Mouse (Mus musculus): ENCODE measurements around the gene Pold4. TPM values are rescaled to one million over a fixed set of nuclear protein-coding genes. Genes with fewer than 3 reads are reported as not detected.

Gene Pold4
- polyA plus RNA-seq, 1 experiment from 2014 or later: 28.2 TPM

GRCm38 (mm10) chr19:4214071-4214770 lies 17.5 kb upstream of the Pold4 start, which contains the start of the genes Clcf1 and AC109138.7:
Gene Clcf1, plus strand, starts transcription at chr19:4214238.
Gene AC109138.7, plus strand, starts transcription at chr19:4214357.
- Histone ChIP-seq H3K4me2 (replicated peaks; ENCODE audit: low read depth, low read length) (peak within 1 kb of the TSS; percentile 93), H3K27me3 (ENCODE audit: control insufficient read depth, insufficient read depth, low read length) (no peaks in the 10 kb centered on the region), H3K9ac (ENCODE audit: low read depth, low read length) (peak within 1 kb of the TSS; percentile 90), H3K9me3 (ENCODE audit: control insufficient read depth, low read length) (no peaks in the 10 kb centered on the region), H3K36me3 (ENCODE audit: control insufficient read depth, insufficient read depth, low read length) (no peaks in the 10 kb centered on the region), H3K4me3 (ENCODE audit: low read length) (peak within 1 kb of the TSS; percentile 84), H3K27ac (ENCODE audit: low read depth, low read length) (peak within 1 kb of the TSS; percentile 97), H3K4me1 (ENCODE audit: control insufficient read depth, insufficient read depth, low read length) (peaks cover 49% of the 10 kb centered on the region)
- under 1% methylated on average over 49 of the region's 49 CpGs for WGBS
- peak; percentile 58 for ATAC-seq (ENCODE audit: low FRiP score, low TSS enrichment)

DNA sequence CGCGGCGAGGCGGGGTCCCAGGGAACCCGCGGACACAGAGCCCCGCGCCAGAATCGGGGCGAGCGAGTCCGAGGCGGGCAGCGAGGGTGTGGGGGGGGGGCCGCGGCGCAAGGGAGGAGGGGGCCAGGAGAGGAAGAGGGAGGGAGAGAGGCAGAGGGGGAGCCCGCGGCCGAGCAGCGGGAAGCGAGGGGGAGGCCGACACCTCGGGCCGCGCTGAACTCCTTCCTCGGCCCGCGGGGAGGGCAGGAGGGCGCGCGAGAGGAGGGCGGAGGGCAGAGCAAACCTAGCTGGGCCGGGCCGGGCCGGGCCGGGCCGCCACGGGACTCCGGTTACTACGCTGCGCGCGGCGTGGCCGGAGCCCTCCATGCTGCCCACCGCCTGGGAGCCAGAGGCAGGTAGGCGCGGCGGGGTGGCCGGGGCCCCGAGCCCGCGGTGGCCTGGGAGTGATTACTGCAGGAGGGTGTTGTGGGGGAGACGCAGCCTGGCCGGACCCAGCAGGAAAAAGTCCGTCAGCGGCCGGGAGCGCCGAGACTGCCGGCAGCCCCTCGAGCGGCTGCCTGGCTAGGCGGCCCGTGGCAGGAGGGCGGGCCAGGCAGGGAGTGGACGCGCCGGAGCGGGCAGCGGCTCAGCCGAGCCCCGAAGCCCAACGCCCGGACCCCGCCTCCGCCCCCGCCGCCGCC lies 16.8 kb upstream of the Pold4 start:
- Histone ChIP-seq H3K4me1 (ENCODE audit: control insufficient read depth, insufficient read depth, low read length) (peaks cover 49% of the 10 kb centered on the region), H3K9me3 (ENCODE audit: control insufficient read depth, low read length) (no peaks in the 10 kb centered on the region), H3K27ac (ENCODE audit: low read depth, low read length) (peak overlapping the region; percentile 97), H3K4me2 (replicated peaks; ENCODE audit: low read depth, low read length) (peak overlapping the region; percentile 93), H3K9ac (ENCODE audit: low read depth, low read length) (peak overlapping the region; percentile 90), H3K36me3 (ENCODE audit: control insufficient read depth, insufficient read depth, low read length) (no peaks in the 10 kb centered on the region), H3K27me3 (ENCODE audit: control insufficient read depth, insufficient read depth, low read length) (no peaks in the 10 kb centered on the region), H3K4me3 (ENCODE audit: low read length) (peak overlapping the region; percentile 84)
- ATAC-seq (ENCODE audit: low FRiP score, low TSS enrichment): peak; percentile 47
- under 1% methylated on average over 49 of the region's 81 CpGs for WGBS

GRCm38 (mm10) chr19:4215451-4215840 lies 16.3 kb upstream of the Pold4 start:
- ATAC-seq (ENCODE audit: low FRiP score, low TSS enrichment): no peak
- 7% methylated on average over 16 of the region's 21 CpGs for WGBS
- H3K4me1 ChIP-seq (ENCODE audit: control insufficient read depth, insufficient read depth, low read length): peaks cover 52% of the 10 kb centered on the region
- no peaks in the 10 kb centered on the region for H3K27me3 ChIP-seq (ENCODE audit: control insufficient read depth, insufficient read depth, low read length)
- peak overlapping the region; percentile 90 for H3K9ac ChIP-seq (ENCODE audit: low read depth, low read length)
- H3K27ac ChIP-seq (ENCODE audit: low read depth, low read length): peak overlapping the region; percentile 97; the same call in 1 of the 2 replicates
- no peaks in the 10 kb centered on the region for H3K36me3 ChIP-seq (ENCODE audit: control insufficient read depth, insufficient read depth, low read length)
- peak overlapping the region; percentile 84 for H3K4me3 ChIP-seq (ENCODE audit: low read length)
- H3K4me2 ChIP-seq (replicated peaks; ENCODE audit: low read depth, low read length): peak overlapping the region; percentile 93
- no peaks in the 10 kb centered on the region for H3K9me3 ChIP-seq (ENCODE audit: control insufficient read depth, low read length)

- no peaks in the 10 kb centered on the region for H3K27me3 ChIP-seq (ENCODE audit: control insufficient read depth, insufficient read depth, low read length)
These were observed 15.5 kb upstream of the Pold4 start for GRCm38 (mm10) chr19:4216041-4216685.

GRCm38 (mm10) chr19:4217140-4217539 lies 14.6 kb upstream of the Pold4 start:
- Histone ChIP-seq H3K4me3 (ENCODE audit: low read length) (peak overlapping the region; percentile 84; the same call in 1 of the 2 replicates), H3K4me1 (ENCODE audit: control insufficient read depth, insufficient read depth, low read length) (peaks cover 68% of the 10 kb centered on the region), H3K36me3 (ENCODE audit: control insufficient read depth, insufficient read depth, low read length) (peaks cover under 1% of the 10 kb centered on the region; the same call in 1 of the 2 replicates), H3K9me3 (ENCODE audit: control insufficient read depth, low read length) (no peaks in the 10 kb centered on the region), H3K27me3 (ENCODE audit: control insufficient read depth, insufficient read depth, low read length) (no peaks in the 10 kb centered on the region), H3K4me2 (replicated peaks; ENCODE audit: low read depth, low read length) (0 out of 2 replicates have a peak overlapping the region, but pooled peaks have one; percentile 11), H3K9ac (ENCODE audit: low read depth, low read length) (no peak overlapping the region), H3K27ac (ENCODE audit: low read depth, low read length) (no peak overlapping the region)
- no peak for ATAC-seq (ENCODE audit: low FRiP score, low TSS enrichment)
- WGBS: 12% methylated on average over 5 of the region's 5 CpGs

More at GRCm38 (mm10) chr19:4216041-4216685, 15.5 kb upstream of the Pold4 start:
- Histone ChIP-seq H3K27ac (ENCODE audit: low read depth, low read length) (peak overlapping the region; percentile 38; the same call in 1 of the 2 replicates), H3K4me2 (replicated peaks; ENCODE audit: low read depth, low read length) (peak overlapping the region; percentile 93), H3K9ac (ENCODE audit: low read depth, low read length) (peak overlapping the region; percentile 20; the same call in 1 of the 2 replicates), H3K4me3 (ENCODE audit: low read length) (peak overlapping the region; percentile 84), H3K36me3 (ENCODE audit: control insufficient read depth, insufficient read depth, low read length) (no peaks in the 10 kb centered on the region), H3K9me3 (ENCODE audit: control insufficient read depth, low read length) (no peaks in the 10 kb centered on the region), H3K4me1 (ENCODE audit: control insufficient read depth, insufficient read depth, low read length) (peaks cover 60% of the 10 kb centered on the region)
- 18% methylated on average over 14 of the region's 14 CpGs for WGBS
- no peak for ATAC-seq (ENCODE audit: low FRiP score, low TSS enrichment)

- Histone ChIP-seq H3K4me3 (ENCODE audit: low read length) (no peak overlapping the region), H3K4me1 (ENCODE audit: control insufficient read depth, insufficient read depth, low read length) (peaks cover 67% of the 10 kb centered on the region), H3K36me3 (ENCODE audit: control insufficient read depth, insufficient read depth, low read length) (peaks cover 5% of the 10 kb centered on the region; the same call in 1 of the 2 replicates), H3K9me3 (ENCODE audit: control insufficient read depth, low read length) (no peaks in the 10 kb centered on the region), H3K9ac (ENCODE audit: low read depth, low read length) (no peak overlapping the region), H3K27ac (ENCODE audit: low read depth, low read length) (no peak overlapping the region), H3K27me3 (ENCODE audit: control insufficient read depth, insufficient read depth, low read length) (no peaks in the 10 kb centered on the region), H3K4me2 (replicated peaks; ENCODE audit: low read depth, low read length) (no peak overlapping the region)
- ATAC-seq (ENCODE audit: low FRiP score, low TSS enrichment): no peak
- 58% methylated on average over 3 of the region's 3 CpGs for WGBS
These were observed 13.8 kb upstream of the Pold4 start for GRCm38 (mm10) chr19:4217855-4218254.

GRCm38 (mm10) chr19:4218293-4218692 lies 13.4 kb upstream of the Pold4 start:
- Histone ChIP-seq H3K27ac (ENCODE audit: low read depth, low read length) (no peak overlapping the region), H3K9me3 (ENCODE audit: control insufficient read depth, low read length) (no peaks in the 10 kb centered on the region), H3K36me3 (ENCODE audit: control insufficient read depth, insufficient read depth, low read length) (peaks cover 5% of the 10 kb centered on the region; the same call in 1 of the 2 replicates), H3K27me3 (ENCODE audit: control insufficient read depth, insufficient read depth, low read length) (no peaks in the 10 kb centered on the region), H3K4me3 (ENCODE audit: low read length) (no peak overlapping the region), H3K9ac (ENCODE audit: low read depth, low read length) (no peak overlapping the region), H3K4me2 (replicated peaks; ENCODE audit: low read depth, low read length) (no peak overlapping the region), H3K4me1 (ENCODE audit: control insufficient read depth, insufficient read depth, low read length) (peaks cover 63% of the 10 kb centered on the region)
- no peak for ATAC-seq (ENCODE audit: low FRiP score, low TSS enrichment)
- WGBS: 82% methylated on average over 11 of the region's 11 CpGs

DNA sequence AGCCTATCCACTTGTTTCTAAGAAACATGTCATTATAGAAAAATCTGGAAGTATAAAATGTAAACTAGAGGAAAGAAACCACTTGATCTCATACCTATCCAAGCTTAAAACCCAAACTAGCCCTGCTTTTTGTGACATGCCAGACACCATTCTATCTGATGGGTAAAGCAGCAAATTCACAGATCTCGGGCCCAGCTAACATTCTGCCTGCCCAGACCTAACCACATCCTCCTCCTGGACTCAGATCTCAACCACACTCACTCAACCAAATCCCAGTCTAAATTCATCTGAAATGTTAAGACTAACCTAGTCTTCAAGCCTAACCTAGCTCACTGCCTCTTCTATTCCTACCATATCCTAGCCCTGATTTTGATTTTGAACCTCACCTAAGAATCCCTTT lies 12.9 kb upstream of the Pold4 start:
- no peaks in the 10 kb centered on the region for H3K27me3 ChIP-seq (ENCODE audit: control insufficient read depth, insufficient read depth, low read length)
- ATAC-seq (ENCODE audit: low FRiP score, low TSS enrichment): no peak
- no peaks in the 10 kb centered on the region for H3K9me3 ChIP-seq (ENCODE audit: control insufficient read depth, low read length)
- WGBS: 77% methylated on average over 1 of the region's 1 CpGs
- H3K4me3 ChIP-seq (ENCODE audit: low read length): no peak overlapping the region
- peaks cover 58% of the 10 kb centered on the region for H3K4me1 ChIP-seq (ENCODE audit: control insufficient read depth, insufficient read depth, low read length)
- no peak overlapping the region for H3K9ac ChIP-seq (ENCODE audit: low read depth, low read length)
- H3K4me2 ChIP-seq (replicated peaks; ENCODE audit: low read depth, low read length): no peak overlapping the region
- peaks cover 5% of the 10 kb centered on the region; the same call in 1 of the 2 replicates for H3K36me3 ChIP-seq (ENCODE audit: control insufficient read depth, insufficient read depth, low read length)
- H3K27ac ChIP-seq (ENCODE audit: low read depth, low read length): no peak overlapping the region
